Mouse (Mus musculus): ENCODE data around the gene Vash2. TPM values are rescaled to one million over a fixed set of nuclear protein-coding genes. Genes with fewer than 3 reads are reported as not detected.
A peak's percentile ranks its signal among the peaks of the same experiment; 100 is the strongest.
"Not testable (repeated sequence)": the region's sequence is repeated elsewhere in the genome, so short reads cannot be mapped to it uniquely, and the experiment has no call there.

Vash2 gene
- polyA plus RNA-seq, 1 experiment from 2014 or later: 7.4 TPM

DNA sequence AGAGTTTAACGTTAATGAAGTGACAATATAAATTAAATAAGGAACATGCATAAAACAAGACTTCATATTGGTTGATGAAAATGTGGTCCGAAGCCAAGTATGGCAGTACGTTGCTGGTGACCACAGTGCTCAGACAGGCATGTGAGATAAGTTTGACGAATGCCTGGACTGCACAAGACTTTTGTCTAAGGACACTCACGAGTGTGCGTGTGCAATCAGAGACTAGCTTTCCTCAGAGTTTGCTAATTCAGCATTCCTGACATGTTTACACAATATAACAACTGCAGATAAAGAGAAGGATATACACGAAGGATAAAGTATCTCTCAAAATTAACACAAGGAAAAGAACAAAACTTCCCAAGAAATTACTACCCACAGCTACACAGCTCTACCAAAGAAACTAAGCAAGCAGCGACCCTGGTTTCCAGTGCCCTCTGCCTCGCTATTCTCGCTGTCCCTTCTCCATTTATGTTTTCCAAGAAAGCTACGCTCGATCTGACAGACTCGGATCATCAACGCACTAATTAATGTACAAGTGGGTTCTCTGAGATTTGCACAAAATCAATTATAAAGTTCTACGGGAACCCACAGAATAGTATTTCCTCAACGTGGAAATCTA is 51.2 kb downstream of the Vash2 start:
- peak; percentile 8 for DNase-seq (ENCODE audit: low spot score)

GRCm38 (mm10) chr1:190927311-190927710 is 51.8 kb downstream of the Vash2 start:
- DNase-seq (ENCODE audit: low spot score): no peak

DNA sequence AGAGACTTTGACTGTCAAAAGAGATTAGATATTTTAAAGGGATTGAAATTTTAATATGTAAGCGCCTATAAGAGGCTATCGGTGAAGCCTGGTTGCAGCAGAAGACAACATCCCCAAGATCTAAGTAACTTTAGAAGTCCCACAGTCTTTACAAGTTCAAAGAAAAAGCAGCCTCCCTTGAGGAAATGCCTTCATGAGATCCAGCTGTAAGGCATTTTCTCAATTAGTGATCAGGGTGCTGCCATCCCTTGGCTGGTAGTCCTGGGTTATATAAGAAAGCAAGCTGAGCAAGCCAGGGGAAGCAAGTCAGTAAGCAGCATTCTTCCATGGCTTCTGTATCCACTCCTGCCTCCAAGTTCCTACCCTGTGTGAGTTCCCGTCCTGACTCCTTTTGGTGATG is 54.3 kb downstream of the Vash2 start, which contains the start of gene Angel2:
Angel2 (plus strand) TSS at position 301 of the 400 bp plus-strand sequence.
- DNase-seq (ENCODE audit: low spot score): not testable (repeated sequence)

GRCm38 (mm10) chr1:190919725-190920469 is 59.2 kb downstream of the Vash2 start:
- DNase-seq (ENCODE audit: low spot score): no peak

DNA sequence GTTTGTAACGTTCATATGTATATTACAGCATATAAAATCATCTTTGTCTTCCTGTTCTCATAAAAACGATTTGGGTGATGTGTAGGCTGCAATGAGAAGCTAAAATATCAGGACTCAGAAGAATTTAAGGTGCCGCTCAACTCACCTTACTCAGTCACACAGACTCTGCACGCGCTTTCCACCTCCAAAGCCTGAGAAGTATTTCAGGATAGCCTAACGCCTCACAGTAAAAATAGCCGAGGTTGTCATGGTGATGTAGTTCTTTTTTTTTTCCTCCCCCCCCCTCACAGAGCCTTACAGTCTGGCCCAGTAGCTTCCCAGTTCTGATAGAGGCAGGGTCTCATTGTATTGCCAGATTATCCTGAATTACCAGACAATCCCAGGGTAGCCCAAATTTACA is 60.2 kb downstream of the Vash2 start:
- DNase-seq (ENCODE audit: low spot score): no peak

DNA sequence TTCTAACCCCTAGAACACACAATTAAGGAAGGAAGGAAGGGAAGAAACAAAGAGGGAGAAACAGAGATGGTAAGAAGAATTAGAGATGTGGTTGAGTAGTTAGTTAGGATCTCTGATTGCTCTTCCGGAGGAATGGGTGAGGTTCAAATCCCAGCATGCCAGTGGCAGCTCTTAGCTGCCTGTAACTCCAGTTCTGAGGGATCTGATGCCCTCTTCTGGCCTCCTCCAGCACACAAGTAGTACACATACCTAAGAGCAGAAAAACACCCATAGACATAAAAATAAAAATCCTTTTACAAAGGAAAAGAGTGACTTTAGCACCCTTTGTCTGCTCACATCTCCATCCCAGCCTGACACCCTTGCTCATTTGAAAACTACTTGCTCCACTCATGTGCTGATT is 66.5 kb downstream of the Vash2 start:
- no peak for DNase-seq (ENCODE audit: low spot score)

DNA sequence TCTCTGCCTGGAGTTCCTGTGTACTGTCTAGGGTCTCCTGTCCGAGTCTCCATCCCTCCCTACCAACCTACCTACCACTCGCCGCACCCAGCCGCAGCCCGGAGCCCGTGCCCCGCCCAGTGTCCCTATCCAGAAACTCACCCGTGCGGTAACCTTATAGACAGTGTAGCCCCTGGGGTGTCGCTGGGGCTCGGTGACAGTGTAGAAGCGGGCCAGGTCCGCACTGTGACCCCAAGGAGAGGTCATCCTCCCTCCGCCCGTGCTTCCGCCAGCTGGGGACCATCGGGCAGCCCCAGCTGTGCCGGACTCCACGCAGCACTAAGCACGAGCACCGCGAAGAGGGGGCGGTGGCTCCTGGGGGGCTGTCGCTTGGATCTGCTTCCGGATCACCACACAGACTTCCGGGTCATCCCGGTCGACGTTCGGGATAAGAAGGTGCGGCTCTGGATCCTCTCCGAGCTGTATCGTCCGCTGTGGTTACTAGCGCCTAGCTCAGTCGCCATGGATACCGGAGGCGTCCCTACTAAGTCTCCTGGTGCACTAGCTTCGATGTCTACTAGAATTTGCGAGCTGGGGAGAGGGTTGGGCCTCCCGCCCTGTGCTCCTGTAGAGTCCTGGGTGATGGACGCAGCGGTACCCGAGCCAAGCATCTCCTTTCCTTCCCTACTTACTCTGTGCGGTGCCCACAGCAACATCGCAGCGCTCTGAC is 67.5 kb downstream of the Vash2 start, which contains the start of gene Rps6kc1:
Rps6kc1 (minus strand) TSS at position 356 of the 709 bp plus-strand sequence.
- DNase-seq (ENCODE audit: low spot score): peak; percentile 70

GRCm38 (mm10) chr1:190910836-190911235 is 68.3 kb downstream of the Vash2 start:
- DNase-seq (ENCODE audit: low spot score): no peak

DNA sequence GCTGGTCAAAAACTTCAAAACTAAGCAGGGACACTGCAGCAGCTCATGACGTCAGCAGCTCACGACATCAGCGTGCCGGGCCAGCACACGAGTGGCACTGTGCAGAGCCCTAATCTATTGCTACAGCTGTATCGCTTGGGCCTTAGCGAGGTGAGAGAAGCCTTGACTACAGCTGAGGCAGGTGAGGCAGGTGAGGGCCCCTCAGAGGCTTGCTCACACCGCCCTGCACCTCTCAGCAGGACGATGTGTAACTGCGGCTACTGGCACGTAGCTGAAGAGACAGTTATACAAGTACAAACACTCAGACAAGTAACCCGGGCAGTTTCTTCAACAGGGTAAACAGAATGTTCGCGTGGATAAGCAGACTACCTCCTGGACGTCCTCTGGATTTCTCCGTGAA is 74.4 kb downstream of the Vash2 start:
- DNase-seq (ENCODE audit: low spot score): no peak

DNA sequence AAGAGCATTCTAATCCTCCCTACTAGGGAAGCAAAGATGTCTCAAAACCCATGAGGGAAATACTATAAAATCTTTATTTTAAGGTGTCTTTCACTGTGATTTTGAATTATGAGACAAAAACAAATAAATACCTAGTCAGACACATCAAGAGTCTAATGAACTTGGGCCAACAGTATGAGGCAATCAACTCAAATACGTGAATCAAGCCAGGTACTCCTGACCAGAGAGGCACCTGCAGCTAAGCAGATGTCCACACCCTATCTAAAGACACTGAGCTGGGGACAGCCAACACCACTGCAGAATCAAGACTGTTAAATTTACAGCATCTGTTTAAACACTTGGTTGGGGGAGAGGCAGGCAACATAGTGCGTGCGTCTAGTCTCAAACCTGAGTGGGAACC is 75.0 kb downstream of the Vash2 start:
- DNase-seq (ENCODE audit: low spot score): no peak

DNA sequence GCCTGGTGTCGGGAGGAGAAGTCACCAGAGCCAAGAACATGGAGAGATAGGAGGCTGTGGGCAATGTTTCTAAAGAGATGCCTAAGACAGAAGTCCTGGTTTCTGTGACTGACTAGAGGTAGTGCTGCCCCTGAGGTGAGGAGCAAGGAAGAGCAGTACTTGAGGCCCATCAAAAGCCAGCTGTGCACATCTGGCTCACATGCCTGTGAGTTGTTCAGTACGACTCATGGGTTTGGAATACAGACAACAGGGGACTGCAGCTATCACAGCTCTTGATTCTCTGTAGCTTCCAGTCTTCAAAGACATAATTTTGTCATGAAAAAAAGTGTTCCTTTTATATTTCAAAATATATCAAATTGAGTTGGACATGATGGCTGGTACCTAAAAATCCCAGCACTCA is 78.0 kb downstream of the Vash2 start:
- DNase-seq (ENCODE audit: low spot score): no peak

- no peak for DNase-seq (ENCODE audit: low spot score)
Measured at GRCm38 (mm10) chr1:190898899-190899575, 80.1 kb downstream of the Vash2 start.

DNA sequence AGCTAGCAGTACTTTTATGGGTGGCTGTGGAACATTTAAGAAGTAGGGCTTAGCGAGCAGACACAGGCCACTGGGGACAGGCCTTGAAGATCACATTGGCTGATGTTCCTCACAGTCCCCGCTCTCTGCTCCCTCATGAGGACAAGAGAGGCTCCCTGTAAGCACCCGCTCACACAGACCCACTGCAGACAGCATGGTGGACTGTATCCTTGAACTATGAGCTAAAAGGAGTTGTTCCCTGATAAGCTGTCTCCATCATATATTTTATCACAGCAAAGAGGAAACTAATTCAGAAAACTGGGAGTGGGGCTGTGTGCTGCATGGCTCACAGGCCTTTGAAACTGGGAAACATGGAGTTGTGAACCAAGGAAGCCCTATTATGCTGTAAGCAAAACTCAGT is 80.9 kb downstream of the Vash2 start:
- no peak for DNase-seq (ENCODE audit: low spot score)

Other genes starting within 250 kb of the Vash2 start
- 6.8 and 7.3 TPM in 2 replicates for gene Rps6kc1, start 67.5 kb downstream of the Vash2 start, polyA plus RNA-seq (2015; fragmentation: Nextera tagmentation; extraction: Ambion mirVana)
- gene Angel2, start 54.2 kb downstream of the Vash2 start, polyA plus RNA-seq (2015; fragmentation: Nextera tagmentation; extraction: Ambion mirVana): 59.4 and 63.9 TPM in 2 replicates
- gene Flvcr1, start 46.9 kb upstream of the Vash2 start, polyA plus RNA-seq (2015; fragmentation: Nextera tagmentation; extraction: Ambion mirVana): 9.3 and 13.5 TPM in 2 replicates
- not detected in 2 replicates for gene Spata45, start 57.3 kb upstream of the Vash2 start, polyA plus RNA-seq (2015; fragmentation: Nextera tagmentation; extraction: Ambion mirVana)
- gene Tatdn3, start 83.6 kb upstream of the Vash2 start, polyA plus RNA-seq (2015; fragmentation: Nextera tagmentation; extraction: Ambion mirVana): 12.0 and 14.0 TPM in 2 replicates
- gene Nsl1, start 83.7 kb upstream of the Vash2 start, polyA plus RNA-seq (2015; fragmentation: Nextera tagmentation; extraction: Ambion mirVana): 20.3 and 20.4 TPM in 2 replicates
- 3.2 and 3.6 TPM in 2 replicates for gene Batf3, start 118.6 kb upstream of the Vash2 start, polyA plus RNA-seq (2015; fragmentation: Nextera tagmentation; extraction: Ambion mirVana)
- gene Fam71a, start 185.5 kb upstream of the Vash2 start, polyA plus RNA-seq (2015; fragmentation: Nextera tagmentation; extraction: Ambion mirVana): not detected in 2 replicates
- gene Atf3, start 238.7 kb upstream of the Vash2 start, polyA plus RNA-seq (2015; fragmentation: Nextera tagmentation; extraction: Ambion mirVana): 1.4 and 2.1 TPM in 2 replicates

Data from thymus, postnatal 0 days (tissue).